Mouse (Mus musculus): ENCODE measurements around the gene Hck. TPM values are rescaled to one million over a fixed set of nuclear protein-coding genes. Genes with fewer than 3 reads are reported as not detected.

The Hck gene
- total and polyA plus RNA-seq, 3 experiments, result 1.5 to 2.9 (median 1.5) TPM

DNA sequence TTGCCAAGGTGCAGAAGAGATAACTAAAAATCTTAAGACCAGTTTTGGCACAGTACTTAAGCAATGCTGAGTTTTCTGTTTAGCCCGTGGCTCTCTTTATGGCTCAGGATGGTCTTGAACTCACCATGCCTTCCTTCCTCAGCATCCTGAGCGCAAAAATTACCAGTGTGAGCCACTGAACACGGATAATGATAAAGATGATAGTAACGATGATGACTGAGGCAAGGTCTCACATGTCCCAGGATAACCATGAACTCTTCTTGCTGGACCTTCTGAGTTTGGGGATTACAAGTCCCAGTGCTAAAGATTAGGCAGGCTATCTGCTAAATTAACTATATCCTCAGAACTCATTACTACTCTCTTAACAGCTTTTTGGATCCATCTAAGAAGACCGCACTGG, 51.9 kb downstream of the Hck start:
- TF ChIP-seq CTCF (IDR thresholded peaks at IDR 0.05), result no peak
- no peak for TF ChIP-seq POLR2A (IDR thresholded peaks at IDR 0.05; ENCODE audit: insufficient read depth, low read depth, low read length)
- no peaks in the 10 kb centered on the region for H3K36me3 ChIP-seq (ENCODE audit: control insufficient read depth, insufficient read depth, low read length)
- peaks cover 2% of the 10 kb centered on the region; the same call in 1 of the 2 replicates for H3K79me2 ChIP-seq (replicated peaks; ENCODE audit: control insufficient read depth, insufficient read depth, low read length)
- WGBS, result 72% methylated on average over 5 of the region's 5 CpGs
- no peak overlapping the region for H3K9ac ChIP-seq (ENCODE audit: low read depth, low read length)
- no peak overlapping the region for H3K27ac ChIP-seq
- H3K4me3 ChIP-seq, result no peak overlapping the region
- H3K27me3 ChIP-seq (ENCODE audit: control insufficient read depth, insufficient read depth, low read length), result no peaks in the 10 kb centered on the region
- intact Hi-C loops (cut with DNase I), result loop anchor here (5.0 kb wide), 2 partner anchors 82 to 287 kb away; partner anchors contain the start of genes Plagl2 and Pofut1
- H3K4me1 ChIP-seq (ENCODE audit: control insufficient read depth, insufficient read depth, low read length), result 0 out of 2 replicates have a peak, but pooled peaks cover 2% of the 10 kb centered on the region
- DNase-seq, result no peak

DNA sequence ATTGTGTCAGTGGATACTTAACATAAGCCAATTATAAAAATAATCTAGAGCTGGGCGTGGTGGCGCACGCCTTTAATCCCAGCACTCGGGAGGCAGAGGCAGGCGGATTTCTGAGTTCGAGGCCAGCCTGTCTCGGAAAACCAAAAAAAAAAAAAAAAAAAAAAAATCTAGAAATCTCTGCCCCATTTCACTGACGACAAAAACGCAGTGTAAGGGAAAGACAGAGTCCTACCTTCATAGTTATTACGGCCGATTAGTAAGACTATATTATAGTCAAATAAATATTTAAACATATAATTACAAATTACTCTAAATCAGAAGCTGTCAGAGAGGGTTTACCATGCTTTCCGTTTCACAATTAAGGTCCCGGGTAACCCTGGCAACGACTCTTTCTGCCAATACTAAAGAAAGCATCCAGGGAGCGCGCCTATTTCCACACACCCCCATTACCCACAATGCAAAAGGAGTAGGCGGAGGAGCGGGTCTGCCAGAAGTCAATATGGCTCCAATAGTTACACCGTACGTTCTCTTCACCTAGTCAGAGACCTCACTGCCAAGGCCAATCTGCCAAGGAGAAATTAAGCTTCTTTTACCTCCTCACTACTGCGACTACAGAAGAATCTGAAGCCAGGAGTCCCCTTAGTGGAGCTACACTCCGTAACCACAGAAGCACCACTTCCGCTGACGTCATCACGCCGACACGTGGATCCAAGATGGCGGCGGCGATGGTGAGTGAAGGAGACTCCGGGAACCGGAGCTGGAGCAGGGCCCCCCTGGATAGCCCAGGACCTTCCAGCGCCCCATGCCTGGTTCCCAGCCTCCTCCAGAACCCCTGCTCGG, 52.8 kb downstream of the Hck start, which contains the start of gene Tm9sf4:
Gene Tm9sf4, plus strand, starts transcription at position 460 of the 840 bp plus-strand sequence.
- Histone ChIP-seq H3K36me3 (ENCODE audit: control insufficient read depth, insufficient read depth, low read length) (no peaks in the 10 kb centered on the region), H3K4me3 (peak within 1 kb of the TSS; percentile 86), H3K4me1 (ENCODE audit: control insufficient read depth, insufficient read depth, low read length) (0 out of 2 replicates have a peak, but pooled peaks cover 2% of the 10 kb centered on the region), H3K79me2 (replicated peaks; ENCODE audit: control insufficient read depth, insufficient read depth, low read length) (peaks cover 2% of the 10 kb centered on the region; the same call in 1 of the 2 replicates), H3K27ac (peak within 1 kb of the TSS; percentile 99), H3K27me3 (ENCODE audit: control insufficient read depth, insufficient read depth, low read length) (no peaks in the 10 kb centered on the region), H3K9ac (ENCODE audit: low read depth, low read length) (peak within 1 kb of the TSS; percentile 78)
- DNase-seq, result peak; percentile 93 to 94
- 7% methylated on average over 34 of the region's 34 CpGs for WGBS
- TF ChIP-seq CTCF (IDR thresholded peaks at IDR 0.05), result no peak
- peak; percentile 58; the same call in 1 of the 2 replicates for TF ChIP-seq EP300 (IDR thresholded peaks at IDR 0.05; ENCODE audit: insufficient read depth, low read depth, low read length)
- peak; percentile 85 for TF ChIP-seq POLR2A (IDR thresholded peaks at IDR 0.05; ENCODE audit: insufficient read depth, low read depth, low read length)
- intact Hi-C loops (cut with DNase I), result loop anchor here (5.0 kb wide), 2 partner anchors 81 to 286 kb away; partner anchors contain the start of genes Plagl2 and Pofut1

DNA sequence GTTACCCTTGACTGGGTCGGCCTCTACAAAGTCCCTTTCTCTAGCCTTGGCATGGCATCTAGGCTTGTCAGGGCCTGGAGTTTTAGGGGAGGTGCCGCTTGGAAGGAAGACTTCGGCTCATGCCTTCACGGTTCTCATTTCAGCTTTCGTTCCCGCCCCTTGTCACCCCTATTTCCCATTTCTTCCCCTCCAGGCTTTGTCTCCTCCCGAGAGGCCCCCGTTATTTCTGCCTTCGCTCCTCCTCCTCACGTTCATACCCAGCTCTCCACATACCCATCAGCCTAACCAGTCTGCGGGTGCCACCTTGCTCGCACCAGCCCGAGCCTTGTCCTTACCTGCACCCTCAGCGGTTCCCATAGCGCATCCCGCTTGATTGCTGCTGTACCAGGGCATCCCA, 53.4 kb downstream of the Hck start:
- under 1% methylated on average over 16 of the region's 16 CpGs for WGBS

DNA sequence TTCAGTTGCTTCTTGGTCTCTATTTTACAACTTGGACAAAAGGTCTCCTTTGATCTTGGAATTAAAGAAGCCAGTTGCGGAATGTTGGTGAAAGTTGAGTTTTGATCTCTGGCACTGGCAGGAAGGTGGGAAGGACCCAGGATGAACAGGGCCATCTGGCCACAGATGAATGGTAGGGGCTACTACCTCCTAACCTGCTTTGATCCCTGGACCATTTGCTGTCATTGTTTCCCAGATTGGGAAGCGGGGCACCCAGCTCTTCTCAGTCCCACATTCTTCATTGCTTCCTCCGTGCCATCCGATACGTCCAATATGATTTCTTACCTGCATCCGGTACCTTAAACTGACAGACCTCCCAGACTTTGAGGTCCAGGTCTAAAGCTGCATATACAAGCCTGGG, 58.9 kb downstream of the Hck start:
- H3K4me1 ChIP-seq (ENCODE audit: control insufficient read depth, insufficient read depth, low read length), result peaks cover 2% of the 10 kb centered on the region
- H3K27me3 ChIP-seq (ENCODE audit: control insufficient read depth, insufficient read depth, low read length), result no peaks in the 10 kb centered on the region
- no peak for DNase-seq
- 89% methylated on average over 6 of the region's 6 CpGs for WGBS
- no peak overlapping the region for H3K9ac ChIP-seq (ENCODE audit: low read depth, low read length)
- H3K36me3 ChIP-seq (ENCODE audit: control insufficient read depth, insufficient read depth, low read length), result peaks cover 5% of the 10 kb centered on the region; the same call in 1 of the 2 replicates
- H3K79me2 ChIP-seq (replicated peaks; ENCODE audit: control insufficient read depth, insufficient read depth, low read length), result peaks cover 12% of the 10 kb centered on the region
- no peak overlapping the region for H3K27ac ChIP-seq
- intact Hi-C loops (cut with DNase I), result no loop called here
- H3K4me3 ChIP-seq, result no peak overlapping the region
- no peak for TF ChIP-seq CTCF (IDR thresholded peaks at IDR 0.05)
- TF ChIP-seq EP300 (IDR thresholded peaks at IDR 0.05; ENCODE audit: insufficient read depth, low read depth, low read length), result no peak
- no peak for TF ChIP-seq POLR2A (IDR thresholded peaks at IDR 0.05; ENCODE audit: insufficient read depth, low read depth, low read length)

More for the DNA sequence above, 53.4 kb downstream of the Hck start:
- intact Hi-C loops (cut with DNase I), result loop anchor here (5.0 kb wide), 2 partner anchors 81 to 286 kb away; partner anchors contain the start of genes Plagl2 and Pofut1
- no peaks in the 10 kb centered on the region for H3K27me3 ChIP-seq (ENCODE audit: control insufficient read depth, insufficient read depth, low read length)
- TF ChIP-seq CTCF (IDR thresholded peaks at IDR 0.05) (no peak), POLR2A (IDR thresholded peaks at IDR 0.05; ENCODE audit: insufficient read depth, low read depth, low read length) (no peak), EP300 (IDR thresholded peaks at IDR 0.05; ENCODE audit: insufficient read depth, low read depth, low read length) (no peak)
- H3K27ac ChIP-seq, result peak overlapping the region; percentile 99
- H3K9ac ChIP-seq (ENCODE audit: low read depth, low read length), result peak overlapping the region; percentile 78
- H3K36me3 ChIP-seq (ENCODE audit: control insufficient read depth, insufficient read depth, low read length), result no peaks in the 10 kb centered on the region
- H3K79me2 ChIP-seq (replicated peaks; ENCODE audit: control insufficient read depth, insufficient read depth, low read length), result peaks cover 4% of the 10 kb centered on the region; the same call in 1 of the 2 replicates
- peak overlapping the region; percentile 86 for H3K4me3 ChIP-seq
- H3K4me1 ChIP-seq (ENCODE audit: control insufficient read depth, insufficient read depth, low read length), result 0 out of 2 replicates have a peak, but pooled peaks cover 2% of the 10 kb centered on the region
- no peak for DNase-seq

DNA sequence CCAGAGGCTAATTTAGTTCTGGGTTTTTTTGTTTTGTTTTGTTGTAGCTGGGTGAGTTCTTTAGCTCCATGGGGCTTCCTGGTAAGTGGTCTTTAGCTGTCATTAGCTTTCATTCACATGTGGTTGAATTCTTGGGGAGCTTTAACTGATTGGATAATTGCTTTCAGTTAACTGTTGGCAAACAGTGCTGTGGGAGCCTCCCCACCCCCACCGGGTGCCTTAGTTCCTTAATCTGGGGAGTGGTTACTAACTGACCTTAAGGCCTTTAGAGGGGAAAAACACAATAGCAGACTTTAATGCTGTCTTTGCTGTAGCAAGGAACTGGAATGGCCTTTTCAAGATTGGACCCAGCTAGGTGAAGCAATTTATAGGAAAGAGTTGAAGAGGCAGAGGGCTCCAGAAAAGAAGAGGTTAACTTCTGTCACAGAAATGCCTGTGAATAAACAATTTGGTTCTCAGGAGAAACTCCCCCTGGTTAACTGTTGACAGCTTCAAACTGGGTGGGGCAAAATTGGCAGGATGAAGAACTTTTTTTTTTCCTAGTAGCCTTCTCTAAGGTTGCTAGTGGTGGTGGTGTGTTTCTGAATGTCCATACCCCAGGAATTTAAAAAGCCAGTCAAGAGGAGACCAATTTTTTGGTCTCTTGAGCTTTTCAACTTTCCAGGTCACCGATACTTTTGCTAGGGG, 60.0 kb downstream of the Hck start:
- intact Hi-C loops (cut with DNase I), result no loop called here
- Histone ChIP-seq H3K4me3 (no peak overlapping the region), H3K27me3 (ENCODE audit: control insufficient read depth, insufficient read depth, low read length) (no peaks in the 10 kb centered on the region), H3K79me2 (replicated peaks; ENCODE audit: control insufficient read depth, insufficient read depth, low read length) (peaks cover 12% of the 10 kb centered on the region), H3K4me1 (ENCODE audit: control insufficient read depth, insufficient read depth, low read length) (peaks cover 1% of the 10 kb centered on the region), H3K27ac (no peak overlapping the region; the same call in 1 of the 2 replicates), H3K36me3 (ENCODE audit: control insufficient read depth, insufficient read depth, low read length) (peaks cover 5% of the 10 kb centered on the region; the same call in 1 of the 2 replicates), H3K9ac (ENCODE audit: low read depth, low read length) (no peak overlapping the region)
- DNase-seq, result peak; percentile 36 to 46
- no peak for TF ChIP-seq CTCF (IDR thresholded peaks at IDR 0.05)
- TF ChIP-seq POLR2A (IDR thresholded peaks at IDR 0.05; ENCODE audit: insufficient read depth, low read depth, low read length), result no peak
- no peak for TF ChIP-seq EP300 (IDR thresholded peaks at IDR 0.05; ENCODE audit: insufficient read depth, low read depth, low read length)
- 34% methylated on average over 2 of the region's 2 CpGs for WGBS

Measured in heart, adult 2 months (tissue).